Mouse (Mus musculus) lung, postnatal 14 days (tissue): ENCODE results near the gene 1700066M21Rik.
A peak's percentile ranks its signal among the peaks of the same experiment; 100 is the strongest.

Source experiments
- DNase-seq: peaks from one replicate; pipeline ENCODE4 v3.0.0; 2021

Gene 1700066M21Rik

DNA sequence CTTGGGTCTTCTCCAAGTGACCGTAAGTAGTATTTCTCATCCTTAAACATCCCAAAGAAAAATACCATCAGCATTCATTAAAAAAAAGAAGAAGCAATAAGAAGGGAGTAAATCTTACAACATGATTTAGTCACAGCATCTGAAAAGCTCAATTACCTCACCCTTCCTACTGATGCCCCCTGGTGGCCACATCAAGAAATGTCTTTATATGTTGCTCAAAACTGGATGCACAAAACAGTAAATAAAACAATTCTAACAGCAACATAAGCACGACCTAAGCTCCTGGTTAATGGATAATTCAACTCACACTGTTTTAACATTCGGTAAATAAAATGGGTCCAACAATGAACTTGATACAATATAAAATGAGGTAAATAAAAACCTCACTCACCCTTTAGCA lies 16.6 kb downstream of the 1700066M21Rik start:
- peak; percentile 62 for DNase-seq

DNA sequence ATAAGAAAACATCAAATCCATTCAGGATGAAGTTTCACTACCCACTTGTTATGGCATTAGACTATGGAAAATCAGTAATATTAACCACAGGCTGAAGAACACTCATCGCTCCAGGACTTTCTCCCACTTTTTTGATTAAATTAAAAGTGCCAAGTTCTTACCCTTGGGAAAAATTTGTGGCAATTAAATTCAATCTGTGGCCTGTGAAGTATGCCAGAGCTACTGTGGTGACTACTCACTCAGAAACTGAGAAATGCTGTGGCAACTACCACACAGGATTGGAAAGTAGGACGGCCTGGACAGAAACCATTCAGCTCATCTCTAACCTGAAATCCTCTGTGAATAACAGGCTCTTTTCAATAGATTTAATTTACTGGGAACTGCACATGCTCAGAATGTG lies 22.9 kb downstream of the 1700066M21Rik start:
- DNase-seq, result no peak

DNA sequence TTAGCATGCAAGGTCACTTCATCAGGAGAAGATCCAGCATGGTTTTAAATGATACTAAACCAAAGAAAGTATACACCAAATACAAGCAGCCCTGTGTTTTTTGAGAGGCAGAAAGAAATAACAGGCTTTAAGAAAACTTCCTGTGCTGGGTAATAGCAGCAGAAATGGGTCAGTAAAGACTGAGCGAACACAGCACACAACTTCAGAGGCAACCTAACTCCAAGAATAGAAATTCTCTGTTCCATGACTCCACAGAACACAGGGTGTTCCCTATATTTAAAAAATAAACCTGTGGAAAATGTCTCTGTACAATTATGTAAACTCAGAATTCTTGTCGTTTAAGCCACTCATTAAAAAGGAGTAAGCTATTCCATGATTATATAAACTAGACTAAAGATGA lies 23.5 kb downstream of the 1700066M21Rik start:
- no peak for DNase-seq

DNA sequence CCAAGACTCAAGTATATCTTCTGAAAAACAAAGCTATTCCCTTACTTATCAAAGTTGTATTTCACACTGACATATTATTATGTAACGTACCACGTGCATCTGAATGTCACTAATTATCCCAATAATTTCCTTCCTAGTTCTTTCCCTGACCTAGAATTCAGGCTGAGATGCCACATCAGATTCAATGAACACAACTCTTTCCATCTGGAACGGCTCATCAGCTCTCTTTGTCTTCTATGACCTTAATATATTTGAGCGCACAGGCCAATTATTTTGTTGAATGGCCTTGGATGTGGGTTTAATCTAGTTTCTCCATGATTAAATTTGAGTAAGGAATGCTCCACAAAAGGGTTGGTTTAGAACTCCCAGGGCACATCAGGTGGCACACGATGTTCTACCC lies 24.7 kb downstream of the 1700066M21Rik start:
- no peak for DNase-seq

DNA sequence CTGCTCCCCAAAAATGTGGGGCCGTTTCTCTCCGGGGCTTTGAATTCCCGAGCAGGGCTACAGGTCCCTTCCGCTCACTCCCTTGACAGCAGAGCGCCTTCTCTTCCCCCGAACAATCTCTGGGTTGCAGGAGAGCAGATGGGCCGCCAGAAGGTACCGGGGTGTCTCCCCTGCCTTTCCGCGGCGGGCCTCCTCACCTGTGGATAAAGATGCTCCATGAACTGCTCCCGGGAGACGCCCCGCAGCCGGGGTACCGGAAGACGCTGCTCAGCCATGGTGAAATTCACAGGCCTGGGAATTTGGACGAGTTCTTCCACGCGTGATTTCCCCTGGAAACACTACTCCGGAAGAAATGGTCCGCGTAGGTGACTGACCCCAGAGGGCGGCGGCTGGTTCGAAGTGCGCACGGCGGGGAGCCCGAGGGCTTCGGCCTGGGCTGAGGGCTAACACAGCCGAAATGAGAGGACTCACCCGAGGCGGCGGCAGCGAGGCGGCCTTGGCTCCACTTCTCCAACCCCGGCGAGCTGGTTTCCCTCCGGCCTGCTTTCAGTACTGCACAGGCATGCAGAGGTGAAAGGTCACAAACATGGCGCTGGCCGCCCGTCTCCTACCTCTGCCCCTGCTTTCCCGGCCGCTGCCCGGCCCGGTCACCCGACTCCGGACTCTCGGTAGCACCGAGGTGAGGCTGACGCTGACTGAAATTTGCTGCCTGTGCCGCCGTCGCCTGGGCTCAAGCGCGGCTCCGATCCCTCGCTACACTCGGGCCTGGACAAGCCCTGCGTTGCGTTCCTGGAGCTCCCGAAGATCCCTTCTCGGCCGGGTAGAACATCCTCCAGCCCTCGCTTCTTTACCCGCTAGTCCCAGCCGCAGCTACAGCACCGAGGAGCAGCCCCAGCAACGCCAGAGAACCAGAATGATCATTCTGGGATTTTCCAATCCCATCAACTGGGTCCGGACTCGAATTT lies 29.0 kb downstream of the 1700066M21Rik start, which contains the start of the genes Maip1 and Tyw5:
TSS of gene Maip1 (plus strand) at position 142 of the 965 bp plus-strand sequence.
TSS of gene Tyw5 (minus strand) at position 915 of the 965 bp plus-strand sequence.
- DNase-seq, result peak; percentile 81

DNA sequence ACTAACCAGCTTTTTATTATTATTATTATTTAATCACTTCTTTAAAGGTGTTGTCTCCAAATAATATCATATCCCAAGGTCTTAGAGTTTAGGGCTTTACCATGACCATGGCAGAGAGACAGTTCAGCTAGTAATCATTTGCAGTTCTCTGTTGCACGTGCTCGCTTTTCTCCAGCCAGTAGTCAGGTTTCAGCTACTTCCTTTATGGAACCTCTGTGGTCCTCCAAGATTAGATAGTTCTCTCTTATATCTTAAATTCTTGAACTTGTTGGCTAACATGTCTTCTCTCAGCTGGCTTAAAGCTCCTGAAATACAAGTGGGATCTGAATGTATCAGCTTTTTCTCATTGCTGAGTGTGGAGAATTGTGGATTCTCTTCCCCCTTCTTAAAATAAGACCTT lies 31.6 kb downstream of the 1700066M21Rik start:
- DNase-seq, result no peak

DNA sequence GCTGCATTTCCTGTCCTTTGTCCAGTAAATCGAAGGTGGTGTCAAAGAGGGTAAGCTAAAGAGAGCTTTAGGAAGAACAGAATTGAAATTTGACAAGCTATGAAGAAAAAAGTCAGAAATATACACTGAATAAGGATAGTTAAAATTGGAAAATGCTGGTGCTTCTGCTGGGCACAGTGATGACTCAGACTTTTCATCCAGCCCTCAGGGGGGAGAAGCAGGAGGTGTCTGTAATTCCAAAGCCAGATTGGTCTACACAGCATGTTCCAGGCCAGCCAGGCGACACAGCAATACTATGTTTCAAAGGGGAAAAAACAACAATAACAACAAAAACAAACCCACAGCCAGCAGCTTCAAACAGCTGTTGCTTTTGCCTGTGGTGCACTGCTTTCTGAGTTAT lies 36.0 kb downstream of the 1700066M21Rik start:
- DNase-seq, result no peak

DNA sequence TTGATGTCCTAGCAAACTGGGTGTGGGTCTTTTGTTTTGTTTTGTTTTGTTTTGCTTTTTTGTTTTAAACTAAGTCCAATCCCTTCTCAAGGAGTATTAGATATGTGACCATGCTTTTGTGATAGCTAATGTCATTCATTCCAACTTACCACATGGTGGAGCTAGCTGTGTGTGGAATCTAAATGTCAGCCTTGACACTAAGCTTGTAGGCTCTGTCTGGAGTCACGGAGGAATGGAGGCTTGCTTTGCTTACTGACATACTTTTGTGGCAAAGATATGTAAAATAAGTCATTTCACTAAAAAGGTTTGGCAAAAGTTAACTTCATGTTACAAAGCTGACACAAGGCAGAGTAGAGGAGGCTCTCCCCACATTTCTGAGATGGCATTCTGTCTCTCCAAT lies 46.3 kb downstream of the 1700066M21Rik start:
- DNase-seq, result no peak

DNA sequence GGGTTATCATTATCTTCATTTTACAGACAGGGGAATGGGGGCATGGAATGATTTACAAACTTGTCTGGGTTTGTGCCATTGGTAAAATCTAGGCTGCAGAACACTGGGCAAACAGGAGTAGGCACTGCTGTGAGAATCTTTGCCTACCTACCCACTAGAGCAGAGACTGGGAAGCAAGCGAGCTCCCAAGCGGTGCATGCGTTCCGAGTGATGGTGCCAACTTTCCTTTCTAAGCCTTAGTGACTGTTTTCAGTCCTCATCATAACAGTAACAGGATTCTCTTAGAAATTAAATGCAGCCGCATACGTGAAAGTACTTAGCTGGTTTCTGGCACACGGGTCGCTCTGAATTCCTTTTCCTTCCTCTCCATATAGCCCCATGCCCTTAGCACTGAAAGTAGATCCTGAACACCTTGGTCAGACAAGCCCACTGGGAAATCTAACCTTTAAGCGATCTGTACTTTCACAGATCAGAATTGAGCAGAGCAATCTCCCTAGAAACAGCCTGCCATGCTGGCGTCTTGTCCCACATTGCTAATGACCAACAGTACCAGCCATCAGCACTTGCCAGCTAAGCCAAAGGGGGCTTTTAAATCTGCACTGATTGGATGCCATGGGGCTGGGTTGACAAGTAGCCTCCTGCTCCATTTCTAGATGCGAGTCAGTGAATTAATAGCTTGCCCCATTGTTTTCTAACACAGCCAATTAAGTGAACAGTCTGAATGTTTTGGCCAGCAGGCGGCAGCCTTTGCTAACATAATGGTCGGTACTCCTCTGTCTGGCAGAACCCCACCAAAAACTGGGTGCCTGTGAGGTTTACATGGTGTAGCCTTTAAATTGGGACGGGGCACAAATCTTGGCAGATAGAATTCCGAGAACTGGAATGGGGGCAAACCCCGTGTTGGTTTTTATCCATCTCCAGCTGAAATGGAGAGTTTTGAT lies 51.2 kb downstream of the 1700066M21Rik start:
- DNase-seq, result peak; percentile 92

DNA sequence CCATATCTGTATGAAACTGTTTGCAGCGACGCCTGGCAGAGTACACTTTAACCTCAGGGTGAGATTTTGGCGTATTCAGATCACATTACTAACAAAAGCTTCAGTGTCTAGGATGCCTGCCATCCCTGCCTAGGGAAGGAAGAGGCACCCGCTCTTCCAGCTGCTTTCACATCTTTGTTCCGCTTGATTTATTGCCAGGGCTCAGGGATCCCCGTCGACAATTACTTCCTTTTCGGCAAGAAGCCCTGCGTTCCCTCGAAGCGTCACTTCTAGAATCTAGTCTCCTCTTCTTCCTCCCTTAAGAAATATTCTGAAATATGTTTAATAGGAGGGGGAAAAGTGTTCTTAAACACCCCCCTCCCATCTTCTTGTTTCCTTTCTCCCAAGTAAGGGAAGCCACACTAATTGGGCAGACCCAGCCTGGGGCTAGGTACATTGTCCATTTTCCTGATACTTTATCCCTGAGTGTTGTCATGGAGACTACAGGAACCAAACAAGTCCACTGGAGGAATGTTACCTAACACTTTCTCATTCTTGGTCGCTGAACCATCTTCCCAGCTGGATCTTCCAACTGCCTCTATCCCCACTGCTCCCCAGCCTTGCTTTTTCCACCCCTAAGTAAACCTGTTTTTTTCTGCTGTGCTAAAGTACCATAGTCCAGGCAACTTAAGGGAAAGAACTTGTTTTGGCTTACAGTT lies 52.5 kb downstream of the 1700066M21Rik start:
- no peak for DNase-seq

DNA sequence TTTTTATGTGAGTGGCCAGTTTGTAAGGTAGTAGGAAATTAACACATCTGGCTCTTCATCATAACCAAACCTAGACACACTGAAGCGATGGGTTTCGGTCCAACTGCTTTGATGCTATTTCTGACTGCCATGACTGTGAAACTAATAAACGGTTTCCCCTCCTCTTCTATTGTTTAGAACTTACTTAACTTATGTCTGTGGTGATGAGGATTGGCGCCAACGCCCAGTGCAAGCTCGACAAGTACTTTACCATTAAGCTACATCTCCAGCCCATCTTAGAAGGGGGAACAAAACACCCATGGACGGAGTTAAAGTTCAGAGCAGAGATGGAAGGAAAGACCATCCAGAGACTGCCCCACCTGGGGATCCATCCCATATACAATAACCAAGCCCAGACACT lies 55.7 kb downstream of the 1700066M21Rik start:
- no peak for DNase-seq
